Mouse (Mus musculus): Measurements from ENCODE around the gene 4930455H04Rik. TPM values are rescaled to one million over a fixed set of nuclear protein-coding genes. Genes with fewer than 3 reads are reported as not detected.
A peak's percentile ranks its signal among the peaks of the same experiment; 100 is the strongest.

4930455H04Rik gene
- total and polyA plus RNA-seq, 2 experiments = 0.09 TPM; not detected in 1

DNA sequence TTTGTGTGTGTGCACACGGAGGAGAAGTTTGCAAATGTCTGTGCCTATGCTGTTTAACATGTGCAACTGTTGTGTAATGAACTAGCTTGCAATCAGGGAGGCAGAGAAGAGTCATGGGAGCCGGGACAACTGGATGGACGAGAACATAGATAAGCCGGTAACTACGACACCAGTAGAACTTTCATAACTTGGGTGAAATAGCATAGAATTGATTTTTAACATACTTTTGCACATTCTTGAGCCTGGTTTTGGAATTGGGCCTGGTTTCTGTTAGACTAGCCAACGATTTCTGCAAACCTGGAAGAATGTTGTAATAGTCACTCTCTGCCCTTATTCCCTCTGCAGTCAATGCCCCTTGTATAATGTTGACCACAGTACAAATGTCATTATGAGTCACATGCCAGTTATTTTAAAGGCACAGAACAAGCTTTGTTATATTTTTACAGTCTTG, 17.4 kb upstream of the 4930455H04Rik start:
- no peak overlapping the region; the same call in 1 of the 2 replicates for H3K9ac ChIP-seq (ENCODE audit: low read depth, low read length)
- peak overlapping the region; percentile 64 for H3K27ac ChIP-seq (replicated peaks; ENCODE audit: insufficient read depth, low read depth, low read length)
- H3K4me1 ChIP-seq (ENCODE audit: control insufficient read depth, insufficient read depth, low read length) = peaks cover 32% of the 10 kb centered on the region
- H3K4me3 ChIP-seq (ENCODE audit: insufficient read depth, low read depth, low read length) = no peak overlapping the region
- no peaks in the 10 kb centered on the region for H3K27me3 ChIP-seq (ENCODE audit: control insufficient read depth, insufficient read depth, low read length)
- TF ChIP-seq CTCF (IDR thresholded peaks at IDR 0.05; ENCODE audit: low read depth, low read length) (no peak), POLR2A (IDR thresholded peaks at IDR 0.05; ENCODE audit: extremely low read depth, insufficient read depth, low read length) (no peak)
- peaks cover 30% of the 10 kb centered on the region for H3K36me3 ChIP-seq (ENCODE audit: control insufficient read depth, insufficient read depth, low read length)
- 20% methylated on average over 6 of the region's 6 CpGs for WGBS
- H3K79me2 ChIP-seq (ENCODE audit: control insufficient read depth, insufficient read depth, low read length) = peaks cover 9% of the 10 kb centered on the region; the same call in 1 of the 2 replicates
- DNase-seq (ENCODE audit: extremely low read depth, low read depth, low spot score) = peak; percentile 100

DNA sequence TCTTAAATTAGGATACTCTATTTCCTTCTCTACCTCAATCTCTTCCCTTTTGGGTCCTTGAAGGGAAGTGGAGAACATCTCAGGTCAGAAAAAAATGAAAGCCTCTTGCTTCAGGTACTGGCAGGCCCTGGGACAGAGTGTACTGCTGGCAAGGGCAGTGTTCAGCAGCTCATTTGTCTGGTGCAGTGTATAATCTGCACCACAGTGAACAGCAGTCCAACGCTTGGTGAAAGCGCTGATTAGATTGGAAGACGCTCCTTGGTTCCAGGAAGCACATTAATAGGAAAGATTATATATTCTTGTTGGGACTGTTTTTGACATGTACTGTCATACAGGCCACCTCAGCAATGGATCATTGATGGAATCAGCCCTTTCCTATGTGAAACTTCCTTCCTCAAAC, 16.6 kb upstream of the 4930455H04Rik start:
- WGBS = 8% methylated on average over 3 of the region's 3 CpGs
- peaks cover 37% of the 10 kb centered on the region for H3K4me1 ChIP-seq (ENCODE audit: control insufficient read depth, insufficient read depth, low read length)
- TF ChIP-seq POLR2A (IDR thresholded peaks at IDR 0.05; ENCODE audit: extremely low read depth, insufficient read depth, low read length) (no peak), CTCF (IDR thresholded peaks at IDR 0.05; ENCODE audit: low read depth, low read length) (no peak)
- DNase-seq (ENCODE audit: extremely low read depth, low read depth, low spot score) = peak; percentile 73
- no peak overlapping the region for H3K9ac ChIP-seq (ENCODE audit: low read depth, low read length)
- H3K4me3 ChIP-seq (ENCODE audit: insufficient read depth, low read depth, low read length) = no peak overlapping the region
- H3K79me2 ChIP-seq (ENCODE audit: control insufficient read depth, insufficient read depth, low read length) = peaks cover 12% of the 10 kb centered on the region; the same call in 1 of the 2 replicates
- peak overlapping the region; percentile 82 for H3K27ac ChIP-seq (replicated peaks; ENCODE audit: insufficient read depth, low read depth, low read length)
- H3K27me3 ChIP-seq (ENCODE audit: control insufficient read depth, insufficient read depth, low read length) = no peaks in the 10 kb centered on the region
- H3K36me3 ChIP-seq (ENCODE audit: control insufficient read depth, insufficient read depth, low read length) = peaks cover 23% of the 10 kb centered on the region

DNA sequence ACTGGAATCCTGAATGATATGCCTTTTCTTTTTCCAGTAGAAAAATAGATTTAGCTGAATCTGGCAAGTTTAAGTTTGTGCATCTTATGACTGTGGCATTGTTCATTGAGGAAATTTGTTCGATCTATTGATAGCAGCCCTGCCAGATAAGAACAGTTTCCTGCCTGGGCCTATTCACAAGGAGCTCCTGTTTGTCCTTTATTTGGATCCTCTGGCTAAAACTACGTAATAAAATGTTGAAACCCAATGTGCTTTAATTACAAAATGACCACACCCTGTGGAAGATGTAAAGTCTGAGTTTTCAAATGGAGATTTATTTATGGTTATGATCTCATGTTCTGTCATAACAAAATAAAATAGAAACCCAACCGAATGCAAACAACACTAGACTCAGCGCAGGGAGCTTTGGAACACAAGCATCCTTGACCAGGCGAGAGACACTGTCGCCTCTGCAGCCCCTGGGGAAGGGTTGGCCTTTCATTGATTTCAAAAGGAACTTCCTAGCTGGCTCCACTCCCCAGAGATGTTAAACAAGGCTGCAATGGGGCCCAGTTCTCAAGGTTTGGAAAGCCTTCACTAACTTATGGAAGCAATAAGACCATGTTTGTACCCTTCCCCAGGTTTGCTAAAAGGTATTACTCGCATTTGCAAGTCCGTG, 15.7 kb upstream of the 4930455H04Rik start:
- H3K4me3 ChIP-seq (ENCODE audit: insufficient read depth, low read depth, low read length) = no peak overlapping the region
- DNase-seq (ENCODE audit: extremely low read depth, low read depth, low spot score) = peak; percentile 65
- H3K27ac ChIP-seq (replicated peaks; ENCODE audit: insufficient read depth, low read depth, low read length) = peak overlapping the region; percentile 82
- WGBS = 54% methylated on average over 8 of the region's 8 CpGs
- TF ChIP-seq CTCF (IDR thresholded peaks at IDR 0.05; ENCODE audit: low read depth, low read length) = no peak
- no peak for TF ChIP-seq POLR2A (IDR thresholded peaks at IDR 0.05; ENCODE audit: extremely low read depth, insufficient read depth, low read length)
- H3K36me3 ChIP-seq (ENCODE audit: control insufficient read depth, insufficient read depth, low read length) = peaks cover 17% of the 10 kb centered on the region
- H3K79me2 ChIP-seq (ENCODE audit: control insufficient read depth, insufficient read depth, low read length) = peaks cover 15% of the 10 kb centered on the region; the same call in 1 of the 2 replicates
- H3K9ac ChIP-seq (ENCODE audit: low read depth, low read length) = no peak overlapping the region
- peaks cover 39% of the 10 kb centered on the region for H3K4me1 ChIP-seq (ENCODE audit: control insufficient read depth, insufficient read depth, low read length)
- H3K27me3 ChIP-seq (ENCODE audit: control insufficient read depth, insufficient read depth, low read length) = no peaks in the 10 kb centered on the region

DNA sequence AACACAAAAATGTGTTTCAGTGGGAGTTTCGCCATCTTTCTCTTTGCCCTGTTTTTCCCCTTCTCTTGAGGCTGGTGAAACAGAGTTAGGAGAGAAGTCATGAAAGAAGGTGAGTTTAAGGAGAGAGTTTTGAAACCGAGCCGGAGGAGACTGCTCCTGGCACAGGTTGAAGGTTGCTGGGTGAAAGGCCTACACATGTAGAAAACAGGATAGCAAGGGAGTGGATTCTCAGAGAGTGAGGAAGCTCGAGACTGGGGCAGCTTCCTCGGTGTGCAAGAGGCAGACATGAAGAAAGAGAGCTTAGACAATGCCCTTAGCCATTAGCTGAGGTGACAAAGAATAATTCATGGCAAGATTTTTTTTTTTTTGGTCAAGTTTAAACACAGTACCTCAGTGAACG, 14.7 kb upstream of the 4930455H04Rik start:
- no peaks in the 10 kb centered on the region for H3K27me3 ChIP-seq (ENCODE audit: control insufficient read depth, insufficient read depth, low read length)
- H3K9ac ChIP-seq (ENCODE audit: low read depth, low read length) = no peak overlapping the region
- peaks cover 24% of the 10 kb centered on the region for H3K79me2 ChIP-seq (ENCODE audit: control insufficient read depth, insufficient read depth, low read length)
- 62% methylated on average over 6 of the region's 6 CpGs for WGBS
- no peak overlapping the region for H3K4me3 ChIP-seq (ENCODE audit: insufficient read depth, low read depth, low read length)
- TF ChIP-seq POLR2A (IDR thresholded peaks at IDR 0.05; ENCODE audit: extremely low read depth, insufficient read depth, low read length) (no peak), CTCF (IDR thresholded peaks at IDR 0.05; ENCODE audit: low read depth, low read length) (no peak)
- peaks cover 44% of the 10 kb centered on the region for H3K4me1 ChIP-seq (ENCODE audit: control insufficient read depth, insufficient read depth, low read length)
- peak; percentile 53 for DNase-seq (ENCODE audit: extremely low read depth, low read depth, low spot score)
- peaks cover 10% of the 10 kb centered on the region for H3K36me3 ChIP-seq (ENCODE audit: control insufficient read depth, insufficient read depth, low read length)
- peak overlapping the region; percentile 52 for H3K27ac ChIP-seq (replicated peaks; ENCODE audit: insufficient read depth, low read depth, low read length)

DNA sequence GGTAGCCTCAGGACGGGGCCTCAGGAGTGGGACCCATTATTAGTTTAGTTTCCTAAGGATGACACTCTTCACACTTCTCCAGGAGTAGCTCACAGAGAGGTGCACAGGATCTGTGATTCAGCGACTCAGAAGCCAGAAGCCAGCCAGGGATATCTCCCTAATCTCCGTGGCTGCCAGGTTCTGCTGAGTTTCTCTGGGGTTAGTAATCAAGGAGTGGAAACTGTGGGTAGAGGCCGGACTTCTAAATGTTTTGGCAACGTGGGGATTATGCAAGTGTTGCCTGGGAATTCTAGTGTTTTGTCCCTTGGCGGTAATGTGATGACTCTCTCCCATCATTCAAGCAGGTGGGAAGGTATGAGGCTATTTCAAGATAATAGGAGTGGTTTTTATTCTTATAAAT, 13.0 kb upstream of the 4930455H04Rik start:
- no peak overlapping the region for H3K9ac ChIP-seq (ENCODE audit: low read depth, low read length)
- H3K36me3 ChIP-seq (ENCODE audit: control insufficient read depth, insufficient read depth, low read length) = peaks cover 3% of the 10 kb centered on the region
- TF ChIP-seq CTCF (IDR thresholded peaks at IDR 0.05; ENCODE audit: low read depth, low read length) (no peak), POLR2A (IDR thresholded peaks at IDR 0.05; ENCODE audit: extremely low read depth, insufficient read depth, low read length) (no peak)
- peak overlapping the region; percentile 78 for H3K27ac ChIP-seq (replicated peaks; ENCODE audit: insufficient read depth, low read depth, low read length)
- DNase-seq (ENCODE audit: extremely low read depth, low read depth, low spot score) = peak; percentile 75
- H3K4me3 ChIP-seq (ENCODE audit: insufficient read depth, low read depth, low read length) = no peak overlapping the region
- WGBS = 26% methylated on average over 6 of the region's 6 CpGs
- H3K27me3 ChIP-seq (ENCODE audit: control insufficient read depth, insufficient read depth, low read length) = no peaks in the 10 kb centered on the region
- peaks cover 20% of the 10 kb centered on the region for H3K79me2 ChIP-seq (ENCODE audit: control insufficient read depth, insufficient read depth, low read length)
- H3K4me1 ChIP-seq (ENCODE audit: control insufficient read depth, insufficient read depth, low read length) = peaks cover 44% of the 10 kb centered on the region

DNA sequence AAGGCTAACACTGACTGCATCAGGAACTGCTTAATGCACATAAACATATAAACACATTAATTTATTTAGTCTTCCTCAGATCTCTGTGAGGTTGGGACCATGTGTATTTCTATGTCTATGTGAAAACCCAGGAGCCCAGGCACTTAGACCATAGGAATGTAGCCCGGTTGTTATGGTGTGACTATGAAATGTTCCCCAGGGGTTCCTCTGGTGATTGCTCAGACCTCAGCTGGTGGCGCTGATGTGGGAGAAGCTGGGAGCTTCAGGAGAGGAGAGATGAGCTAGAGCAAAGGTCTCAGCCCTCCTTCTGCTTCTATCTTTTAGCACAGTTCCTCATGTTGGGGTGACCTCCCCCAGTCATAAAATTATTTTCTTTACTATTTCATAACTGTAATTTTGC, 7.7 kb upstream of the 4930455H04Rik start:
- Histone ChIP-seq H3K27me3 (ENCODE audit: control insufficient read depth, insufficient read depth, low read length) (no peaks in the 10 kb centered on the region), H3K27ac (replicated peaks; ENCODE audit: insufficient read depth, low read depth, low read length) (no peak overlapping the region), H3K4me3 (ENCODE audit: insufficient read depth, low read depth, low read length) (no peak overlapping the region), H3K9ac (ENCODE audit: low read depth, low read length) (no peak overlapping the region), H3K79me2 (ENCODE audit: control insufficient read depth, insufficient read depth, low read length) (peaks cover 38% of the 10 kb centered on the region), H3K4me1 (ENCODE audit: control insufficient read depth, insufficient read depth, low read length) (peaks cover 31% of the 10 kb centered on the region), H3K36me3 (ENCODE audit: control insufficient read depth, insufficient read depth, low read length) (no peaks in the 10 kb centered on the region)
- no peak for TF ChIP-seq CTCF (IDR thresholded peaks at IDR 0.05; ENCODE audit: low read depth, low read length)
- no peak for TF ChIP-seq POLR2A (IDR thresholded peaks at IDR 0.05; ENCODE audit: extremely low read depth, insufficient read depth, low read length)
- WGBS = 83% methylated on average over 2 of the region's 2 CpGs
- DNase-seq (ENCODE audit: extremely low read depth, low read depth, low spot score) = no peak

Measured in liver, adult 2 months (tissue).